Mouse (Mus musculus) embryo, embryonic 9.5 days (tissue): ENCODE measurements around the gene Tgoln1.
A peak's percentile ranks its signal among the peaks of the same experiment; 100 is the strongest.

ENCODE experiments used
- DNase-seq: peaks from one replicate; pipeline ENCODE4 v3.0.0-alpha.2; 2017; ENCODE audit errors: extremely low spot score

The Tgoln1 gene

GRCm38 (mm10) chr6:72593914-72594313 is 22.9 kb downstream of the Tgoln1 start:
- no peak for DNase-seq

- no peak for DNase-seq
These were observed 23.6 kb downstream of the Tgoln1 start for GRCm38 (mm10) chr6:72593011-72593803.

DNA sequence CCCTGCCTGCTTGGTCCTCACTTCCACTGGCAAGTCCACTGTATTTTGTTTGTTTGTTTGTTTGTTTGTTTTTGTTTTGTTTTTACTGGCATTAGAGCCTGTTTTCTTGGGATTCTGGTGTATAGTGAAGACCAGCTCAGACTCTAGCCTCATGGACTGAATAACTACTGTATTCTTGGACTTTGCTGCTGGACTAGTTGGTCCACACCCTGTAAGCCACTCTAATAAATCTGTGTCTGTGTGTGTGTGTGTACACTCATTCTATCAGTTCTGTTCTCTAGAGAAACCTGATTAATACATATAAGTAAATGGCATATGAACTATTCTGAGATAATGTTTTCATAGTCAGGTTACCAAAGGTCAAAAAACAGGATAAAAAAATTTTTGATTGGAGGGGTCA is 26.7 kb downstream of the Tgoln1 start:
- DNase-seq, result no peak

GRCm38 (mm10) chr6:72588307-72588706 is 28.5 kb downstream of the Tgoln1 start:
- DNase-seq, result no peak

- no peak for DNase-seq
These were observed 30.1 kb downstream of the Tgoln1 start for GRCm38 (mm10) chr6:72586701-72587100.

- DNase-seq, result no peak
These were observed 32.6 kb downstream of the Tgoln1 start for GRCm38 (mm10) chr6:72584154-72584553.

DNA sequence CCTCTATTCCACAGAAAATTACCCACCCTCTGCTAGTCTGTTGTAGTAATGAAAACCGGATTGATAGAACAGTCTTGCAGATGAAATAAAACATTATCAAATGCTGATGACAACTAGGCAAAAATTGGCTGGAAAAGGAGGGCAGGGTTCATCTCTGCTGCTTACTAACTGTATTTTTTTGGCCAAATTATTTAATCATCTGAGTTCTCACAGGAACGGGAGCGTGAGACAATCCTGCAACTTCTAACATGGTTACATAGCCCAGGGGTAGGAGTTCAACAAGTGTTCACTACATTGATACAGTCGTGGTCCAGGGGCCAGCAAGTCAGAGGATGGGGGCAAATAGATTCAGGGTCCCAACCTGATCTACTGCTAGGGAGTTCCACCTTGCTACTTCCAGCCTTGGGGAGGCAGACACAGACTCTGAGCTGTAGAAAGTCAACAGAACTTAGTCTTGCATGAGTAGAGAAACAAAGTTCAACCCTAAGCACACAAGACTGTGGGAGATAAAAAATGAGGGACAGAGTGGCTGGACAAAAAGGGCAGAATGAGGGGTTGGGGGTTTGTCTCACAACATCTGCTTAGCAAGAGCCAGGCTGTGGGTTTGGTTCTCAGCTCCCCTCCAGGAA is 33.5 kb downstream of the Tgoln1 start:
- DNase-seq, result no peak

DNA sequence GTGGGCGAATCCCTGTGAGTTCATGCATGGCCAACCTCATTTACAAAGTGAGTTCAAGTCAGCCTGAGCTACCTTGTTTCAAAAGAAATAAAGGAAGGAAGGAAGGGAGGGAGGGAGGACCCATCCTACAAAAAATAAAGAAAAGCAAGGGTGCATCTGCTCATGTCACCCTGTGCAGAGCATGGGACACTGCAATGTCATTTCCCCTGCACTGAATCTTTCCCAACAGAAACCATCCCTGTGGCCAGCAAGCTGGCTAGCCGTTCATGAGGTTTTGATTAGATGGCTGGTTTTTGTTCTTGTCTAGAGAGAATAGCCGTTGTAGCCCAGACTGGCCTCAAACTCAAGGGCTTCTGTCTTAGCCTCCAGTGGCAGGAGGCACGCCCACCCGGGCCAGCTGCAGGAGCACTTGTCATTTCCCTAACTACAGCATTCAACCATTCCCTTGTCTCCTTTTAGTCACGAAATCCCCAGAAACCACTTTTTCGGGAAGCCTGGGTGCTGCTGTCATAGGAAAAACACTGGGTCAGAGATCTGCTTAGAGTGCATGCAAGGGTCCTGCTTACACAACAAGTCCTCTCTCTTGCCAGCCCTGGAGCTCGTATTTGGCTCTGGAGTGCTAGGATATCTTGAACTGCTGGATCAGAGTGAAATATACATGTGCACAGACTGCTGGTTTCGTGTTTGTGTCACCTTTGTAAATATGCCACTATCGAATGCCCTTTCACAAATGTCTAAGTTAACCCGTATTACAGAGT is 35.0 kb downstream of the Tgoln1 start:
- no peak for DNase-seq

DNA sequence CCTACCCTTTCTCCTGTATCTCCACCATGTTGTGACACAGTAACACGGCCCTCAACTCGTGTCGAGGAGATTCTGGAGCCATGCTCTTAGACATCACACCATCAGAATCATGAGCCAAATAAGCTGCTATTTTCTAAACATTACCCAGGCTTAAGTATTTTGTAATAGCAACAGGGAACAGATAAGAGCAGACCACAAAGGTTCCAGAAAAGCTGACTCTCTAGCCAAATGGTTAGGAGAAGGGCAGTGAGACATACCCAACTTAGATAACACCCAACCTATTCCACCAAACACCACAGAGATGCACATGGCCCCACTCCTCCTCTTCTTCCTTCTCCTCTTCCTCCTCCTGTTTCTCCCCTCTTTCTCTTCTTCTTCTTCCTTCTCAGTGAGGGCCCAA is 40.8 kb downstream of the Tgoln1 start:
- DNase-seq, result no peak

GRCm38 (mm10) chr6:72571826-72572225 is 45.0 kb downstream of the Tgoln1 start:
- no peak for DNase-seq

DNA sequence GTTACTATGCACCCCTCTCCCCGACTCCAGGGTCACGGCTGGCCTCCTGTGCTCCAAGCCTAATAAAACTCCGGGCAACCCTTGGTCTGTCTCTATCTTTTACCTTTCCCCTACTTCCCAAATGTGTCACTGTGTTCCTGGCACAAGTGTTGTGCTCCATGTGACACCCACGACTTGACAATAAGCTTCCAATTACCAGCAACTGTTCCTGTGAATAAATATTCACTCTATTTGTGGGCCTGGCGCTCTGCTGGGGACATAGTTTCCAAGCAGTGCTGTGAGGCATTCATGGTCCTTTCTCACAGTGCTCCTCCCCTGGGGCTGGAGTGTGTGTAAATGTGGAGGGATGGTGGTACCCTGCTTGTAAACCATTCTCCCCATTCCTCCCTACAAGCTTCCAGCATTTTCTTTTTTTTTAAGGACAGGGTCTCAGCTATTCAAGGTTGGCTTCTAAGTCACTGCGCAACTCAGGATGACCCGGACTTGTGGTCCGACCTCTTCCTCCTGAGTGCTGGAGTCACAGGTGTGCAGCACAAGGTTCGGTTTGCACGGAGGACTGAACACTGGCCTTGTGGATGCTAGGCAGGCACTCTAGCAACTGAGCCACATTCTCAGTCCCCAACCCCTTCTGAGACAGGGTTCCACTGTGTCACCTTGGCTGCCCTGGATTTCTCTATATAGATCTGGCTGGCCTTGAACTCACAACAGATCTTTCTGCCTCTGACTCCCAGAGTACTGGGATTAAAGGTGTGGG is 46.0 kb downstream of the Tgoln1 start:
- DNase-seq, result no peak

DNA sequence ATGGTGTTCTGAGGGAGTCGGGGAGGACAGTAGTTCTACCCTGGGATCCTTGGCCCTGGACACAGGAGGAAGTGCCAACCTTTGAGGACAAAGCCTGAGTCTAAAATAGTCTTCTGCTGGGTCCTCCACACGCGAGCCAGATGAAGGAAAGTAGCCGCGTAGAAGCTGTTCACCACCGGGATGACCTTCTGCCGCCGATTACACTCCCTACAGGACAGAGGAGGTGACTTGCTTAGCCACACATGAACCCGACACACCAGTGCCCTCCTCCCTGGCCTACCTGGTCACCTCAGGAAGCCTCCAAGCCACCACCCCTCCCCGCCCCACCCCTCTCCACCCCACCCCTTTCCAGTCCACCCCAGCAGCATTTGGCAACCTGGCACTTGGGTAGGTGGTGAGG is 48.1 kb downstream of the Tgoln1 start:
- DNase-seq, result no peak

GRCm38 (mm10) chr6:72567508-72567907 is 49.3 kb downstream of the Tgoln1 start:
- no peak for DNase-seq

DNA sequence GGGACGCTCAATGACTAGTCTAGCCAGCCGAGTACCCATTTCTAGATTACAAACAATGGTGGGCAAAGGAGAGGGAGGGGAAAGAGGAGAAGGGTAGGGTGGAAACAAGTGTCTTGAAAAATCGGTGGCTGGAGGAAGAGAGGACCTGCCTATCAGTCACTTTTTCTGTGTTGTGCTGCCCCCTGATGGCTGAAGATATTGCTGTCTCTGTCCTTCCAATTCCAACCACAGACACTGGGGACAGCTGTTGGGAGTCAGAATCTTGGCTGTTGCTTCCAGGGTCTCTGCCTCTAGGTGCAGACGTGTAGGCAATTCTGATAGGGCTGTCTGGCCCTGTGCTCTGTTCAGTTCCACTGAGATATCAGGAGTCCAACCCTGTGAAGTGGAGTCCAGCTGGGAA is 50.8 kb downstream of the Tgoln1 start:
- peak; percentile 87 for DNase-seq

GRCm38 (mm10) chr6:72565506-72565905 is 51.3 kb downstream of the Tgoln1 start:
- no peak for DNase-seq

GRCm38 (mm10) chr6:72562894-72563293 is 53.9 kb downstream of the Tgoln1 start:
- no peak for DNase-seq

GRCm38 (mm10) chr6:72562486-72562885 is 54.3 kb downstream of the Tgoln1 start:
- no peak for DNase-seq

DNA sequence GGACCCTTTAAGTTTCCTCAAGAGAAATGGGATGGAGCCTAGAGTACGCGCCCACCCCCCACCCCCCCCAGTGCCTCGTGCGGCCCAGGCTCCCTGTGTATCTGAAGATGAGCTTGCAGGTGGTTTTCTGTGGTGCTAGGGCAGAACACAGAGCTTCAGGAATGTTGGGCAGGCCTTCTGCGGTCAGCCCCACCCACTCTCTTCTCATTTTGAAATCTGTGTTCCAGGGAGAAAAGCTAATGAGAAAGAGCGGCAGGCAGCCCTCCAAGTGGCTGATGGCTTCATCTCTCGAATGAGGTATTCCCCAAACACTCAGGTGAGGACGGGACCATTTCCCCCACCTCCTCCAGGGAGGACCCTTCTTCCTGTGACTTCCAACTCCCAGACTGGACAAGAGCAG is 56.0 kb downstream of the Tgoln1 start:
- DNase-seq, result no peak
